Mouse (Mus musculus): Measurements from ENCODE around the gene Tpsb2.

Tpsb2 gene

GRCm38 (mm10) chr17:25407352-25407751 lies 41.2 kb downstream of the Tpsb2 start:
- DNase-seq (ENCODE audit: low spot score): no peak

- no peak for DNase-seq (ENCODE audit: low spot score)
These were observed 42.3 kb downstream of the Tpsb2 start for GRCm38 (mm10) chr17:25408302-25408999.

- DNase-seq (ENCODE audit: low spot score): no peak
These were observed 43.5 kb downstream of the Tpsb2 start for GRCm38 (mm10) chr17:25409621-25410020.

GRCm38 (mm10) chr17:25410180-25410579 lies 44.1 kb downstream of the Tpsb2 start:
- DNase-seq (ENCODE audit: low spot score): no peak

GRCm38 (mm10) chr17:25410786-25411185 lies 44.7 kb downstream of the Tpsb2 start:
- no peak for DNase-seq (ENCODE audit: low spot score)

- no peak for DNase-seq (ENCODE audit: low spot score)
These were observed 45.1 kb downstream of the Tpsb2 start for GRCm38 (mm10) chr17:25411251-25411650.

- DNase-seq (ENCODE audit: low spot score): no peak
These were observed 48.1 kb downstream of the Tpsb2 start for GRCm38 (mm10) chr17:25414209-25414608.

GRCm38 (mm10) chr17:25414917-25415316 lies 48.8 kb downstream of the Tpsb2 start:
- DNase-seq (ENCODE audit: low spot score): no peak

- no peak for DNase-seq (ENCODE audit: low spot score)
These were observed 49.4 kb downstream of the Tpsb2 start for GRCm38 (mm10) chr17:25415421-25415913.

- no peak for DNase-seq (ENCODE audit: low spot score)
These were observed 50.1 kb downstream of the Tpsb2 start for GRCm38 (mm10) chr17:25416219-25416618.

- no peak for DNase-seq (ENCODE audit: low spot score)
These were observed 51.9 kb downstream of the Tpsb2 start for GRCm38 (mm10) chr17:25417990-25418389.

Measured in ovary, postnatal 14 days (tissue).